Mouse (Mus musculus): ENCODE results near the gene Zfp942.

The Zfp942 gene

DNA sequence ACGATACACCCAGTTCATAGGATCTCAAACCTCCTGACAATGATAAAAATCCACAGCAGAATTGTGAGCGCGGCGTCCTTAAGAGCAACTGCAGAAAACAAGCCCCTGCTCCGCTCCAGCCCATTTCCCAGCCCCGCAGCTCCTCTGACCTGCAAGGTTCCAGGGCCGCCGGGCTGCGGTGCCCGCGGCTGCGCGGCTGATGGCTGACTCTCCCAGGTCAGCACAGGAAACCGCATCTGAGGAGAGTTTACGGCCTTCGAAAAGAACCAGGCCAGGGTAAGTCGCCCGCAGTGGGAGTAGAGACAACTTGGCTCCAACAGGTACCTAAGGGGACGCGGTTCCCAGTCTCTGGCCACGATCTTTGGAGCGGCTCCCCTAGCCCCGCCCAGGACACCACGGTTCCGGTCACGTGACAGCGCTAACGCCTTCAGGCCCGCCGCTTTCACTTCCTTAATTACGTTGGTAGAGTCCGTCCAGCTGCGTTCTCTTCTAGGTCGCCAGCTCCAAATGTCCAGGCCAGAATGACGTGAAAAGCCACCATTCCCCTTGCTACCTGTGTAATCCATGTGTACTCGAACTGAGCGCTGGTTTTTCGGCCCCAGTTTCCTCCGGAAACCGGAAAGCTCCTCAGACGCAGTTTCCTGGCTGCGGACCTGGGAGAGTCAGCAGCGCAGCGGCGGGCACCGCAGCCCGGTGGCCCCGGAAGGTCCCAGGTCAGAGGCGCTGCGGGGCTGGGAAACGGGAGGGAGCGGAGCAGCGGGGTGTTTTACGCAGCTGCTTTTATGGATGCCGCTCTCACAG lies at the start of gene Zfp942, which contains the start of gene Zfp943:
Zfp942 (minus strand) TSS at position 358 of the 801 bp plus-strand sequence.
Zfp943 (plus strand) TSS at position 446 of the 801 bp plus-strand sequence.
- DNase-seq (ENCODE audit: low spot score in 2 of 2) = peak; percentile 72 to 73

DNA sequence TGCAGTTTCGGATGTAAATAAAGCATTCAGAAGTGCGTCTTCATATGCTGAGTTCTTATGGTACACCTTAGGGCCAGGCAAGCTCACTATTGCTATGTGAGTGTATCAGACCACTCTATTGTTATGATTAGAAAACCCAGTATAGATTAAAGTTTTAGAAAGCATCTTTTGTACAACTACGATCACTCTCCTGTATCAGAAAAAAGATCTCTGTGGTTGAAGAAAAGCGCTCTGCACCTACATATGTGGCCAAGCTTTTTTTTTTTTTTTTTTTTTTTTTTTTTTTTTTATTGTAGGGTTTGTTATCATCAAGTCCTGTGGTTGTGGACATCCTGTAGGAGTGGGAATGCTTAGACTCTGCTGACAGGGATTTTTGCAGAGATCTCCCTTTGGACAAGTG lies 1.0 kb upstream of the Zfp942 start:
- no peak for DNase-seq (ENCODE audit: low spot score in 2 of 2)

- DNase-seq (ENCODE audit: low spot score in 2 of 2) = peak; percentile 43 to 67
Observed at GRCm38 (mm10) chr17:21909456-21910052, 52.7 kb downstream of the Zfp942 start, which contains the start of gene Zfp995. Zfp995 (minus strand) TSS chr17:21909926.

- no peak for DNase-seq (ENCODE audit: low spot score in 2 of 2)
Observed at GRCm38 (mm10) chr17:21909039-21909438, 53.2 kb downstream of the Zfp942 start.
